Mouse (Mus musculus) kidney, adult 2 months (tissue): ENCODE results near the gene Pramel5.
"Not testable (repeated sequence)": the region's sequence is repeated elsewhere in the genome, so short reads cannot be mapped to it uniquely, and the experiment has no call there.

Experiments used
- CTCF ChIP-seq: fragments of 200-500 bp; conservative IDR thresholded peaks from 2 replicates; pipeline ENCODE4 v1.5.1; 2011; ENCODE audit warnings: low read depth, mild to moderate bottlenecking, control low read depth, low read length, moderate library complexity, mixed read lengths; ENCODE audit not compliant: insufficient read depth, insufficient read length
- POLR2A ChIP-seq: fragments of 200-500 bp; IDR thresholded peaks from one replicate; pipeline ENCODE4 v1.6.1; 2011; ENCODE audit warnings: low read depth, low read length, control low read depth

GRCm38 (mm10) chr4:144312666-144313460 lies 32.6 kb upstream of the Pramel5 start:
- not testable (repeated sequence) for TF ChIP-seq CTCF, POLR2A
